Mouse (Mus musculus) layer of hippocampus, adult 11-12 months (tissue): ENCODE results near the gene Serpina9.

Source experiments
- DNase-seq: peaks from one replicate; pipeline ENCODE4 v3.0.0; 2022; ENCODE audit warnings: low spot score

Serpina9 gene

GRCm38 (mm10) chr12:104013620-104014019, at the start of gene Serpina9:
TSS of gene Serpina9 (minus strand) at chr12:104013755.
- no peak for DNase-seq

GRCm38 (mm10) chr12:104061862-104062261, 48.3 kb upstream of the Serpina9 start:
- DNase-seq: no peak

- no peak for DNase-seq
These were observed 46.6 kb upstream of the Serpina9 start for GRCm38 (mm10) chr12:104060126-104060525.

DNA sequence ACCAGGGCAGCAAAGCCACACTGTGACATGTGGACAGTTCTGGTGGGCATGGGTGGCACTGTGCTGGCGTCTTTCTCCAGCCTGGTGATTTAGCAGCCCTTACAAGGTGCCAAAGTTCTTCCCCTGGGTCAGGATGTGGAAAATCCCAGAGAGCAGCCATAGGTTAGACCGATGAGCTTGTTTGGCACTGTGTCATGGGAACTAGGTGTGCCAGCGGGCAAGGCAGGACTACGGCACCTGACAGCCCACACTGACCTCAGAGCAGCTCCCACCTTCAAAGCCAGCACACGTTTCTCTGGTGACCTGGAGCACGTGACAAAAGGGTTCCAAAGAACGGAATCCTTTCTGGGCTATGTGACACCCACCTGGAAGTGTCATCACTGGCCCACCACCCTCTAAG, 44.0 kb upstream of the Serpina9 start:
- no peak for DNase-seq

- peak; percentile 45 for DNase-seq
These were observed 43.5 kb upstream of the Serpina9 start for GRCm38 (mm10) chr12:104057050-104057449.

DNA sequence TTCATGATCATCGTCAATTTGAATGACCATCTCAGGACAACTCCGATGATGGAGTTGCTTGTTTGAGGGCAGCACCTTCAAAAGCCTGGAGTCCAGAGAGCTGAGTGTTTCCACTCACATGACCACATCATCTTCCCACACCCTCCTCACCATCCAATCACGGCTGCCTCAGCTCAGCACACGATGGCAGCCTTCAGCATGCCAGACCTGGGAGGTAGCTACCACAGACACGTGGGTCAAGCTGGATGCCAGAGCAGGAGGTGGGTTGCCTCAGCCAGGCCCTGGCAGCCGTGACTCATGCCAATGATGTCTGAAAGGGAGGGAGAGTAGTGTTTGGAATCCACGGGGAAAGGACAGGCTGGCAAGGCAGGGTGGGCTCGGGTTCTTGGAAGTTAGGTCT, 42.2 kb upstream of the Serpina9 start:
- no peak for DNase-seq

DNA sequence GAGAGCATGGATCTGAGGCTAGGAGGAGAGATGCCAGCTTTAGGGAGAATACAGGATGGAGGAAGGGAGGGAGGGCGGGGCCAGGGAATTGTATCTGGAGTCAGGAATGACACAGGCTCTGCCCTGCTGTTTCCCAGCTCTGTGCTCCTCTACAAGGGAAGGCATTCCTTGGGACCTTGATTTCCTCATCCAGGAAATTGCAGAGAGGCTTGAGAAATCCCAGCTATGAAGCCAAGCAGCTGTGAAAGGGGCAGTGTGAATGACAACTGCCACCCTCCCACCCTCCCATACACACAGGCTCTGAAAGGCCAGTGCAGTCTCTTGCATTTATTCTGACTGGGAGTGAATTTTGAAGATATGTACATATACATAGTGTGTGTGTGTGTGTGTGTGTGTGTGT, 40.4 kb upstream of the Serpina9 start:
- DNase-seq: no peak

DNA sequence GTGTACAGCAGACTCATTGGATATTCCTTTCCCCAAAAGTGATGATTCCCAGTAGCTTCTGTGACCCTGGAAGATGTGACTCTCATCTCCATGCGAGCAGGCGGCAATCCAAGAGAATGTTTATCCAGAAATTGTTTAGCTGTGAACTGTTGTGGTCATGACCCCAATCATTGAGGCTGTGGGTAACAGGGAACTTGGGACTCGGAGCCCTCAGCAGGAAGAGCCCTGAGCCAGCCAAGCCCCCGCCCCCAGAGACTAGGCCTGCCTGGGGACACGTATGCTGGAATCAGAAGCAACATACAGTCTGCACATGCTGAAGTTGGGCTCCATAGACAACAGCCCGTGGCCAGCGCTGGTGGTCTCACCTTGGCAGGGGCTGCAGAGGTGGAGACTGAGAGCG, 32.2 kb upstream of the Serpina9 start:
- no peak for DNase-seq

DNA sequence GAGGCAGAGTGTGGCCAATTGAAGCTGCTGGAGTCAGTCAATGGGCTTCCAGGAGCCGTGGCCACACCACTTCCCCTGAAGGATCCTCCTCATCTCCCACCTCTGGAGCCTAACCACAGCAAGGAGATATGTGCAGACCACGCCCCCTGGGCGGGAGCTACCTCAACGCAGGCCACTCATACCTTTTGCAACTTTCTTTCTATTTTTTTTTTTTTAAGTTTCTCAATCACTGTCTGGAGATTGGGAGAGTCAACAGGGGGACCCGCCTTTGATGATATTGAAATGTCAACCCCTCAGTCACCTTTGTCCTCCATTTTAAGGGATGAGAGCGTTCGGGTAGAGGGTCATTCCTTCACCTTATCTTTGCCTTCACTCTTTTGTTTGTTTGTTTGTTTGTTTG, 30.8 kb upstream of the Serpina9 start, which contains the start of gene Serpina12:
TSS of gene Serpina12 (minus strand) at position 101 of the 400 bp plus-strand sequence.
- no peak for DNase-seq

- no peak for DNase-seq
These were observed 29.2 kb upstream of the Serpina9 start for GRCm38 (mm10) chr12:104042753-104043152.

DNA sequence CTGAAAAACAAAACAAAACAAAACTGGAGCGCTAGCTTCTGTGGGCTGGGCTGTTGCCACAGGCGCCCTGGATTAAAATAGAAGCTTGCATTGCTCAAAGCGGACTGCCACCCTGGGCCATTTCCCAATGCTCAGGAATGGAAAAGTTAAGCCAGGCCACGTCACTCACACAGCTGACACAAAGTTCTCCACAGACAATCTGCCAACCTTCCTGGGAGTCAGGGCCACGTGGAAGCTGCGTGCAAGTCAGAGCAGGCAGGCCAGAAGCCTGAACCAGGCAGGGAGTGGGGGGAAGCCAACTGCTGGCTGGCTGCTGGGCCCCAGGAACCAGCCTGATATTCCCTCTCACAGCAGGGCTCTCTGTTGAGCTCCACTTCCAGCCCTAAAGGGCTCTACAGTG, 27.8 kb upstream of the Serpina9 start:
- DNase-seq: peak; percentile 74

DNA sequence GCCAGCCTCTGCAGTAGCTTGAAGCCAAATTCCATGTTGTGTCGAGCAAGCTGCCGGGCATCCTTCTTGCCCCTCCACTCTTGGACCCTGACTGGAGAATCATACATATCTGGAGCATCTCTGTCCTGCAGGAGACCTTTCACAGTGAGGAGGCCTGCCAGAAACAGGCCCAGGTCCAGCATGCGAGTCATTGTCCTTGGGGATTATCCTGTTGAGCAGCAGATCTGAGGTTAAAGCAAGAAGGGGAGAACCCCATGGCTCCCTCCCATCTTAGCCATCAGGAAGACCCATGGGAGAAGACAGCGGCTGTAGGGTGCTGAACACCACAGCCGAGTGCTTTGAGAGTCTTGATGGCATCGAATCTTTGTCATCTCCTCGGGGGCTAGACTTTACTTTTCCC, 24.6 kb upstream of the Serpina9 start:
- no peak for DNase-seq

DNA sequence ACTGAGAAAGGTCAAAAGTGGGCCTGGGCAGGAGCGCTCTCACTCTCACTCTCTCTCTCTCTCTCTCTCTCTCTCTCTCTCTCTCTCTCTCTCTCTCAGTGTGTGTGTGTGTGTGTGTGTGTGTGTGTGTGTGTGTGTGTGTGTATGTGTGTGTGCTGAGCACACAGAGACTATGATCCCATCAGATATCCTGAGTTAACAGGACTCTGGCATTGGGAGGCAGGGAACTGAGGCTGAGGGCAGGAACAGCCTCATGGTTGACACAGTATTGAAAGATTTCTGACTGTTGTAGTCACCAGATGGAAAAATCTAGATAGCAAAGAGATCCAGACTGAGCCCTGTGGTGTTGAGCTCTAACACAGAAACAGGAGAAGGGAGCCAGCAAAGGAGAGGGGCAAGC, 20.2 kb upstream of the Serpina9 start:
- no peak for DNase-seq

DNA sequence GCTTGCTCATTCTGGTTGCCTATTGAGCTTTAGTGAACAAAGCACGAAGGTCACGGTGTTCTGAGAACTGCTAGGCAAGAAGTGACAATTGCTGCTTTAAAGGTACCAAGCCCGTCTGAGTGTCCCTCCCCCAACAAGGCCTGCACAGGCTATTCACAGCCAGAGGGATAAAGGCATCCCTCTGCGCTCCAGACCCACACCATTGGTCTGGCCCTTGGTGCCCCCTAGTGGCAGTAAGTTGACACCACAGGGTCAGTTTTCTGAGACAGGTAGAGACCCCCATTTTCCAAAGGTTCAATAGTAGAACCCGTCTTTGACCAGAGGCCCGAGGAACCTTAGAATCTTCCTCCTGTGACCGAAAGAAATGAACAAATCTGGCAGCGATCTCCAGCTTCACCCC, 16.4 kb upstream of the Serpina9 start:
- DNase-seq: peak; percentile 28

GRCm38 (mm10) chr12:104015280-104015679, 1.7 kb upstream of the Serpina9 start:
- DNase-seq: no peak

DNA sequence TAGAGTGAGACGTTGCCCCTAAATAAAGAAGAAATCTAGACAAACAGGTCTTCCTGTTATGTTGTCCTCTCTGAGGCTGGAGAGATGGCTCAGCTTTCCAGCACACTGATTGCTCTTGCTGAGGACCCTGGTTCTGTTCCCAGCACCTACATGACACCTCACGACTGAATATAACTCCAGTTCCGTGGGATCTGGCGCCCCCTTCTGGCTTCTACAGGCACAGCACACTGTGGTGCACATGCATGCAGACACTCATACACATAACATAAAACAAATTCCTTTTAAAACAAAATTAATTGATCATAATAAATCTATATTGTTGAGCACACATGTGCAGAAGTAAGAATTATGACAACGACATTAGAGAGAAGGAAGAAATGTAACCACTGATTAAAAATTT, 8.9 kb downstream of the Serpina9 start:
- no peak for DNase-seq

GRCm38 (mm10) chr12:104003238-104003612, 10.3 kb downstream of the Serpina9 start:
- DNase-seq: peak; percentile 55

GRCm38 (mm10) chr12:104002569-104003237, 10.9 kb downstream of the Serpina9 start:
- no peak for DNase-seq

GRCm38 (mm10) chr12:104000594-104000993, 13.0 kb downstream of the Serpina9 start:
- no peak for DNase-seq

DNA sequence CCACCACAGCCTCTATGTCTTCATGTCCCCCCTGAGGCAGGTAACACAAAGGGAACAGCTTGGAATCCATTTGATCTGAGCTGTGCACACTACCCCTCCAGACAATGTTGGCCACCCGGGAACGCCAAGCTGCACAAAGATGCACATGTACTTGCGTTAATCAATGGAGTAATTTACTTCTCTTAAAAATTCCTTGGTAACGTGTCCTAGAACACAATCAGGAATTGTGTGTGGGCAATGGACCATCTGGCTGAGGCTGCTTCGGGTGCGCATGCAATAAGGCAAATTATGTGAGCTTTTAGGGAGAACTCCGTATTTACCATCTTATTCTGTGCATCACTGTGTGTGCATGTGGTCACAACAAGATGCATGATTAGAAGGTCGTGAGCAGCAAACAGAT, 13.9 kb downstream of the Serpina9 start:
- peak; percentile 64 for DNase-seq

DNA sequence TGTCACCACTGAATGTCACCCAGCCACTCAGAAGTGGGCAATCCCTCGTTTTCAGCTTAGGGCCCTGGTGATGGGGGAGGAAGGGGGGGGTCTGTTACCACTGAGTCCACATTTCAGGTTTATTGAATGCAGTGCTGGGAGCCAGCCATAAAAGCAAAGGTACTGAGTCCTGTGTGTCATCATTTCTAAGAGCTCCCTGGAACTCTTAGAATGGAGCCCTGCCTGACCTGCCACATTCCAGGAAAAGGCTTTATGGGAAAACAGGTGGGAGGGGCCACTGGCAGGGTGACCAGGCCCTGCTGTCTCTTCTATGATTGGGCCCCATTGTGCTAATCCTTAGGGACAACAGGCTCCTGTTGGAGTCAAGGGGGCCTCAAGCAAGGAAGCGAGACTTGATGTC, 17.0 kb downstream of the Serpina9 start:
- DNase-seq: no peak

DNA sequence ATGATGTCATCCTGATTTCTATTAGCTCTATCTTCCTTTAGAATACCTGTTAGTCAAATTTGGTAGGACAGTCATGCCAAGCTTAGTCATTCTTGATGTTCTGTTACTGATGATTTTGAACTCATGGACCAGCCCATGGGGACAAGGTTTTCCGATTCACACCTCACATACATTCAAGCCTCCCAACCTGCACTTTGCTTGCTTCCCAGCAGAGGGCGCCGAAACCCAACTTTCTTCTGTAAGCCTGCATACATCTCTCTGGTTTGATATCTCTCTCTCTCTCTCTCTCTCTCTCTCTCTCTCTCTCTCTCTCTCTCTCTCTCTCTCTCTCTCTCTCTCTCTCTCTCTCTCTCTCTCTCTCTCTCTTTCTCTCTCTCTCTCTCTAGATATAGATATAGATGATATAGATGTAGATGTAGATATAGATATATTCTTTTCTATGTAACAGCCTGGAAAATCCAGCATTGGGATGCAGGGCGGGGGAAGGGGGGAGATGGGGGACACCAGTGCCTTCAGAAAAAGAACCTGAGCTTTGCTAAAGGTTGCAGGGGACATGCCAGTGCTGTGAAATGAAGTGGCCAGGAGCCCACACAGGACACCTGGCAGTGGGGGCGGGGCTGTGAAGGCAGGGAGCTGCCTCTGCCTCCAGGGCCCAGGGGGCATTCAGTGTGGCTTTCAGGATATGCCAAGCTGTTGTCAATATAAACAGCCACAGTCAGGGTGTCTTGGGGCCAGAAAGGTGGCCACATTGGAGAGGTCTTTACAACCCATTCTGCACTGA, 18.1 kb downstream of the Serpina9 start:
- peak; percentile 86 for DNase-seq

DNA sequence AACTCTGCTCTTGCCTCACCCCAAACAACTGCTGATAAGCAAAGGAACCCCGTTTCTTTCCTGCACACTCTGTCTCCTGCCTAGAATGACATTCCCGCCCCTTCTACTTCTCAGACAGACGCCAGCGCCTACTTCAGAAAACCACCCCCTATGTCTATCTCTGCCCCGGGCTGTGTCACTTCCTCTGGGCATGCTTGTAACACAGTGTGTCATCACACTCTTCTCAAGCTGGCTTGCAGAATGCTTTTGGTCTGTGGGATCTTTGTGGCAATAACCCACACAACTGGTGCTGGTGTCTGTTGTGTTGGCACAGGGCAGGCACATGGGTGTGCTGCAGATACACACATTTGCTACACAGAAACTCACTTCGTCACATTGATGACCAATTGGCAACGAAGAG, 20.6 kb downstream of the Serpina9 start:
- DNase-seq: peak; percentile 30

DNA sequence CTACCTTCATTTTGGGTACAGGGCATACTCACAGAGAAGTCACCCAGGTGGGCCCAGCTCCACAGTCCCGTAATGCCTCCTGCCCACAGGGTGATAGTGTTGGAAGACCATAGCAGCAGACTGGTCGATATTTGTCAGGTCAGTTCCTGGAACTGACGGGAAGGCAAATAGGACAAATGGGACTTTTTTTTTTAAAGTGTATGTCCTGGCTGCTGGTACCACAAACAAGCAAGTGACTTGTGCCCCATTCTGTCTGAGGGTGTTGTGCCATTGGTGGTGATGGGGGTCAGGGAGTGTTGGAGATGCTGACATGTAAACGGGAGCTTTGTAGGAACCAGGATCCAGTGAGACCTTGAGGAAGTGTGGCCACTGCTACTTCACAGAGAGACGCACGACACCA, 23.7 kb downstream of the Serpina9 start, which contains the start of gene Serpina11:
TSS of gene Serpina11 (minus strand) at position 101 of the 400 bp plus-strand sequence.
- no peak for DNase-seq
